Mouse (Mus musculus): Measurements from ENCODE around the gene Pdlim1. TPM values are rescaled to one million over a fixed set of nuclear protein-coding genes. Genes with fewer than 3 reads are reported as not detected.

Pdlim1 gene
- total and polyA plus RNA-seq, 2 experiments, result 23.6 to 44.6 TPM

- WGBS, result 85% methylated on average over 9 of the region's 9 CpGs
- no peak overlapping the region for H3K9ac ChIP-seq (ENCODE audit: low read depth, low read length)
- no peak overlapping the region for H3K4me3 ChIP-seq (ENCODE audit: insufficient read depth, low read depth, low read length)
- H3K27me3 ChIP-seq (ENCODE audit: control insufficient read depth, insufficient read depth, low read length), result no peaks in the 10 kb centered on the region
- H3K36me3 ChIP-seq (ENCODE audit: control insufficient read depth, insufficient read depth, low read length), result peaks cover 9% of the 10 kb centered on the region; the same call in 1 of the 2 replicates
- no peak overlapping the region for H3K27ac ChIP-seq (replicated peaks; ENCODE audit: insufficient read depth, low read depth, low read length)
- no peak for TF ChIP-seq CTCF (IDR thresholded peaks at IDR 0.05; ENCODE audit: low read depth, low read length)
- no peak for TF ChIP-seq POLR2A (IDR thresholded peaks at IDR 0.05; ENCODE audit: extremely low read depth, insufficient read depth, low read length)
- 0 out of 2 replicates have a peak, but pooled peaks cover 4% of the 10 kb centered on the region for H3K79me2 ChIP-seq (ENCODE audit: control insufficient read depth, insufficient read depth, low read length)
- H3K4me1 ChIP-seq (ENCODE audit: control insufficient read depth, insufficient read depth, low read length), result peaks cover 12% of the 10 kb centered on the region; the same call in 1 of the 2 replicates
- DNase-seq (ENCODE audit: extremely low read depth, low read depth, low spot score), result no peak
Measured at GRCm38 (mm10) chr19:40302916-40303315, 31.3 kb upstream of the Pdlim1 start.

GRCm38 (mm10) chr19:40302477-40302876 is 30.8 kb upstream of the Pdlim1 start:
- Histone ChIP-seq H3K79me2 (ENCODE audit: control insufficient read depth, insufficient read depth, low read length) (0 out of 2 replicates have a peak, but pooled peaks cover 4% of the 10 kb centered on the region), H3K27ac (replicated peaks; ENCODE audit: insufficient read depth, low read depth, low read length) (no peak overlapping the region), H3K27me3 (ENCODE audit: control insufficient read depth, insufficient read depth, low read length) (no peaks in the 10 kb centered on the region), H3K36me3 (ENCODE audit: control insufficient read depth, insufficient read depth, low read length) (peaks cover 9% of the 10 kb centered on the region; the same call in 1 of the 2 replicates), H3K9ac (ENCODE audit: low read depth, low read length) (no peak overlapping the region), H3K4me3 (ENCODE audit: insufficient read depth, low read depth, low read length) (no peak overlapping the region), H3K4me1 (ENCODE audit: control insufficient read depth, insufficient read depth, low read length) (peaks cover 13% of the 10 kb centered on the region; the same call in 1 of the 2 replicates)
- TF ChIP-seq POLR2A (IDR thresholded peaks at IDR 0.05; ENCODE audit: extremely low read depth, insufficient read depth, low read length) (no peak), CTCF (IDR thresholded peaks at IDR 0.05; ENCODE audit: low read depth, low read length) (no peak)
- DNase-seq (ENCODE audit: extremely low read depth, low read depth, low spot score), result no peak
- 77% methylated on average over 5 of the region's 5 CpGs for WGBS

- DNase-seq (ENCODE audit: extremely low read depth, low read depth, low spot score), result no peak
- TF ChIP-seq POLR2A (IDR thresholded peaks at IDR 0.05; ENCODE audit: extremely low read depth, insufficient read depth, low read length) (no peak), CTCF (IDR thresholded peaks at IDR 0.05; ENCODE audit: low read depth, low read length) (no peak)
- Histone ChIP-seq H3K27me3 (ENCODE audit: control insufficient read depth, insufficient read depth, low read length) (no peaks in the 10 kb centered on the region), H3K9ac (ENCODE audit: low read depth, low read length) (no peak overlapping the region), H3K36me3 (ENCODE audit: control insufficient read depth, insufficient read depth, low read length) (peaks cover 14% of the 10 kb centered on the region), H3K27ac (replicated peaks; ENCODE audit: insufficient read depth, low read depth, low read length) (no peak overlapping the region), H3K79me2 (ENCODE audit: control insufficient read depth, insufficient read depth, low read length) (0 out of 2 replicates have a peak, but pooled peaks cover 4% of the 10 kb centered on the region), H3K4me1 (ENCODE audit: control insufficient read depth, insufficient read depth, low read length) (peaks cover 15% of the 10 kb centered on the region), H3K4me3 (ENCODE audit: insufficient read depth, low read depth, low read length) (no peak overlapping the region)
- WGBS, result 88% methylated on average over 12 of the region's 12 CpGs
Measured at GRCm38 (mm10) chr19:40299983-40300759, 28.5 kb upstream of the Pdlim1 start.

- peak; percentile 32 for DNase-seq (ENCODE audit: extremely low read depth, low read depth, low spot score)
- Histone ChIP-seq H3K79me2 (ENCODE audit: control insufficient read depth, insufficient read depth, low read length) (0 out of 2 replicates have a peak, but pooled peaks cover 4% of the 10 kb centered on the region), H3K4me1 (ENCODE audit: control insufficient read depth, insufficient read depth, low read length) (peaks cover 15% of the 10 kb centered on the region), H3K9ac (ENCODE audit: low read depth, low read length) (no peak overlapping the region), H3K27ac (replicated peaks; ENCODE audit: insufficient read depth, low read depth, low read length) (no peak overlapping the region), H3K36me3 (ENCODE audit: control insufficient read depth, insufficient read depth, low read length) (peaks cover 16% of the 10 kb centered on the region), H3K4me3 (ENCODE audit: insufficient read depth, low read depth, low read length) (no peak overlapping the region), H3K27me3 (ENCODE audit: control insufficient read depth, insufficient read depth, low read length) (no peaks in the 10 kb centered on the region)
- WGBS, result 92% methylated on average over 6 of the region's 6 CpGs
- no peak for TF ChIP-seq CTCF (IDR thresholded peaks at IDR 0.05; ENCODE audit: low read depth, low read length)
- TF ChIP-seq POLR2A (IDR thresholded peaks at IDR 0.05; ENCODE audit: extremely low read depth, insufficient read depth, low read length), result no peak
Measured at GRCm38 (mm10) chr19:40299182-40299581, 27.5 kb upstream of the Pdlim1 start.

GRCm38 (mm10) chr19:40298574-40298973 is 26.9 kb upstream of the Pdlim1 start:
- no peak for DNase-seq (ENCODE audit: extremely low read depth, low read depth, low spot score)
- 82% methylated on average over 2 of the region's 2 CpGs for WGBS
- TF ChIP-seq POLR2A (IDR thresholded peaks at IDR 0.05; ENCODE audit: extremely low read depth, insufficient read depth, low read length) (no peak), CTCF (IDR thresholded peaks at IDR 0.05; ENCODE audit: low read depth, low read length) (no peak)
- H3K9ac ChIP-seq (ENCODE audit: low read depth, low read length), result no peak overlapping the region
- peaks cover 15% of the 10 kb centered on the region for H3K4me1 ChIP-seq (ENCODE audit: control insufficient read depth, insufficient read depth, low read length)
- H3K27me3 ChIP-seq (ENCODE audit: control insufficient read depth, insufficient read depth, low read length), result no peaks in the 10 kb centered on the region
- peaks cover 14% of the 10 kb centered on the region for H3K36me3 ChIP-seq (ENCODE audit: control insufficient read depth, insufficient read depth, low read length)
- H3K79me2 ChIP-seq (ENCODE audit: control insufficient read depth, insufficient read depth, low read length), result 0 out of 2 replicates have a peak, but pooled peaks cover 4% of the 10 kb centered on the region
- H3K27ac ChIP-seq (replicated peaks; ENCODE audit: insufficient read depth, low read depth, low read length), result peak overlapping the region; percentile 91
- H3K4me3 ChIP-seq (ENCODE audit: insufficient read depth, low read depth, low read length), result no peak overlapping the region

GRCm38 (mm10) chr19:40297798-40298144 is 26.1 kb upstream of the Pdlim1 start:
- 12% methylated on average over 4 of the region's 4 CpGs for WGBS
- DNase-seq (ENCODE audit: extremely low read depth, low read depth, low spot score), result no peak
- H3K4me1 ChIP-seq (ENCODE audit: control insufficient read depth, insufficient read depth, low read length), result peaks cover 15% of the 10 kb centered on the region
- H3K36me3 ChIP-seq (ENCODE audit: control insufficient read depth, insufficient read depth, low read length), result peaks cover 14% of the 10 kb centered on the region
- peak overlapping the region; percentile 42; the same call in 1 of the 2 replicates for H3K9ac ChIP-seq (ENCODE audit: low read depth, low read length)
- H3K27ac ChIP-seq (replicated peaks; ENCODE audit: insufficient read depth, low read depth, low read length), result peak overlapping the region; percentile 91
- H3K4me3 ChIP-seq (ENCODE audit: insufficient read depth, low read depth, low read length), result no peak overlapping the region
- no peaks in the 10 kb centered on the region for H3K79me2 ChIP-seq (ENCODE audit: control insufficient read depth, insufficient read depth, low read length)
- TF ChIP-seq CTCF (IDR thresholded peaks at IDR 0.05; ENCODE audit: low read depth, low read length) (no peak), POLR2A (IDR thresholded peaks at IDR 0.05; ENCODE audit: extremely low read depth, insufficient read depth, low read length) (no peak)
- H3K27me3 ChIP-seq (ENCODE audit: control insufficient read depth, insufficient read depth, low read length), result no peaks in the 10 kb centered on the region

Data from liver, adult 2 months (tissue).